Mouse (Mus musculus): ENCODE results near the gene Hectd4. TPM values are rescaled to one million over a fixed set of nuclear protein-coding genes. Genes with fewer than 3 reads are reported as not detected.

The Hectd4 gene
- polyA plus RNA-seq, 1 experiment from 2014 or later: 35.4 TPM

DNA sequence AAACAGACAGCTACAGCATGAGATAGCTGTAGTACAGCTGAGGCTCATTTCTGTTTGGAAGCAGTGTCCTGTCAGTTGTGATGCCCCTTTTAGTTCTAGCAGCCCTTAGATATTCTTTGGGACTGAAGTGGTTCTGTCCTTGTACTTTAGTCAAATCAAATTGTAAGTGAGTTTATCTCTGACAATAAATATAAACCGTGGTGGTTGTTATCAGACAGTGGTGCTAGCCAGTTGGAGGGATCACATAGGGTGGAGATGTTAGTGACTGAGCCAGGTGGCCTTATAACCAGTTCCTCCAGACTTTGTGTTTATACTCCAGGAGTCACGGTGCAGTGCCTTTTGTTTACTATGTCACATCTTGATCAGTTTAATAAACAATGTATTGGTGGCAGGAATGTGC is 13.7 kb downstream of the Hectd4 start:
- Histone ChIP-seq H3K27me3 (ENCODE audit: control insufficient read depth, insufficient read depth, low read length) (no peaks in the 10 kb centered on the region), H3K9ac (replicated peaks; ENCODE audit: low read length) (no peak overlapping the region), H3K4me3 (replicated peaks; ENCODE audit: low read depth, low read length) (no peak overlapping the region), H3K36me3 (ENCODE audit: control insufficient read depth, insufficient read depth, low read length) (no peaks in the 10 kb centered on the region), H3K4me1 (ENCODE audit: control insufficient read depth, insufficient read depth, low read length) (no peaks in the 10 kb centered on the region), H3K9me3 (ENCODE audit: control insufficient read depth, low read length) (no peaks in the 10 kb centered on the region), H3K4me2 (ENCODE audit: low read length) (no peak overlapping the region), H3K27ac (replicated peaks; ENCODE audit: low read depth, low read length) (no peak overlapping the region)
- no peak for ATAC-seq (ENCODE audit: low FRiP score, low TSS enrichment)
- WGBS: 87% methylated on average over 2 of the region's 2 CpGs
- no peak for DNase-seq

DNA sequence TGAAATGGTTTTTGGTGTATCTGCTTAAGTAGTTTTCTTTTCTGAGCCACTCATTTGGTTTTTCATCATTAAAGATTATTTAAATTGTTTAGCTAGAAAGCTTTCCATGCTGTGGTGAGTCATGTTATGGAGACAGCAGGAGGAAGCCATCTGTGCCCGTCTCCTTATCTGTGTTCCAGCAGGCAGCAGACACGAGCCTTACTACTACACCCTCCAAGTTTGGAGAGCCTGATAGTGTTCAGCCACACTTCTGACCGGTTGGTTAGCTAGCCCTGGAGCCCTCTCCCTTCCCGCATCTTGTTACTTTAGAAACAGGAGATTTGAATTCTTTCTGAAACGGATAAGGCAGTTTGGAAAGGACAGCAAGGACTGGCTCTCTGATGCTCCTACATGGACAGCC is 16.2 kb downstream of the Hectd4 start:
- Histone ChIP-seq H3K4me3 (replicated peaks; ENCODE audit: low read depth, low read length) (no peak overlapping the region), H3K9ac (replicated peaks; ENCODE audit: low read length) (no peak overlapping the region), H3K36me3 (ENCODE audit: control insufficient read depth, insufficient read depth, low read length) (no peaks in the 10 kb centered on the region), H3K4me1 (ENCODE audit: control insufficient read depth, insufficient read depth, low read length) (no peaks in the 10 kb centered on the region), H3K4me2 (ENCODE audit: low read length) (no peak overlapping the region), H3K27ac (replicated peaks; ENCODE audit: low read depth, low read length) (no peak overlapping the region), H3K27me3 (ENCODE audit: control insufficient read depth, insufficient read depth, low read length) (no peaks in the 10 kb centered on the region), H3K9me3 (ENCODE audit: control insufficient read depth, low read length) (no peaks in the 10 kb centered on the region)
- WGBS: 86% methylated on average over 5 of the region's 5 CpGs
- no peak for DNase-seq
- ATAC-seq (ENCODE audit: low FRiP score, low TSS enrichment): no peak

DNA sequence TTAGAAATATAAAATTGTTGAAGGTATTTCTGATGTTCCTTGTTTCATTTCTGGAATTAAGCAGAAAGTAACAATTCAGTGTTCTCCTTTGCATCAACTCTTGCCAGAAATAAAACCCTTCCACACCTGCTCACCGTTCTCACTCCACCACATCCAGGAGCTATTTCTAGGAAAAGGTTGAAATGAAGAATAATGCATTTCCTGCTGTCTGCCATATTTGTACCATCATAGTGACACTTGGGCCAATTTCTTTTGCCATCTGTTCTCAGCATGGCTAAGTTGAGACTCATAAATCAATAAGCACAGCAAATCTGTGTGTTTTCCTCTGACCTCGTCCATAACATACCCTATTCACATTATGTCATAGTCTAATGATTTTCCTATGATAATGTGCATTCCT is 18.2 kb downstream of the Hectd4 start:
- no peak overlapping the region for H3K4me2 ChIP-seq (ENCODE audit: low read length)
- H3K27me3 ChIP-seq (ENCODE audit: control insufficient read depth, insufficient read depth, low read length): no peaks in the 10 kb centered on the region
- H3K9me3 ChIP-seq (ENCODE audit: control insufficient read depth, low read length): no peaks in the 10 kb centered on the region
- no peak overlapping the region for H3K27ac ChIP-seq (replicated peaks; ENCODE audit: low read depth, low read length)
- no peaks in the 10 kb centered on the region for H3K36me3 ChIP-seq (ENCODE audit: control insufficient read depth, insufficient read depth, low read length)
- WGBS: 88% methylated on average over 2 of the region's 2 CpGs
- no peaks in the 10 kb centered on the region for H3K4me1 ChIP-seq (ENCODE audit: control insufficient read depth, insufficient read depth, low read length)
- ATAC-seq (ENCODE audit: low FRiP score, low TSS enrichment) (no peak), DNase-seq (no peak)
- H3K9ac ChIP-seq (replicated peaks; ENCODE audit: low read length): no peak overlapping the region
- no peak overlapping the region for H3K4me3 ChIP-seq (replicated peaks; ENCODE audit: low read depth, low read length)

- no peak overlapping the region for H3K9ac ChIP-seq (replicated peaks; ENCODE audit: low read length)
- H3K27me3 ChIP-seq (ENCODE audit: control insufficient read depth, insufficient read depth, low read length): no peaks in the 10 kb centered on the region
- no peaks in the 10 kb centered on the region for H3K36me3 ChIP-seq (ENCODE audit: control insufficient read depth, insufficient read depth, low read length)
- WGBS: 78% methylated on average over 5 of the region's 5 CpGs
- H3K4me2 ChIP-seq (ENCODE audit: low read length): no peak overlapping the region
- no peaks in the 10 kb centered on the region for H3K4me1 ChIP-seq (ENCODE audit: control insufficient read depth, insufficient read depth, low read length)
- no peaks in the 10 kb centered on the region for H3K9me3 ChIP-seq (ENCODE audit: control insufficient read depth, low read length)
- no peak overlapping the region for H3K27ac ChIP-seq (replicated peaks; ENCODE audit: low read depth, low read length)
- no peak for DNase-seq
- H3K4me3 ChIP-seq (replicated peaks; ENCODE audit: low read depth, low read length): no peak overlapping the region
- ATAC-seq (ENCODE audit: low FRiP score, low TSS enrichment): no peak
Observed at GRCm38 (mm10) chr5:121239846-121240245, 19.8 kb downstream of the Hectd4 start.

DNA sequence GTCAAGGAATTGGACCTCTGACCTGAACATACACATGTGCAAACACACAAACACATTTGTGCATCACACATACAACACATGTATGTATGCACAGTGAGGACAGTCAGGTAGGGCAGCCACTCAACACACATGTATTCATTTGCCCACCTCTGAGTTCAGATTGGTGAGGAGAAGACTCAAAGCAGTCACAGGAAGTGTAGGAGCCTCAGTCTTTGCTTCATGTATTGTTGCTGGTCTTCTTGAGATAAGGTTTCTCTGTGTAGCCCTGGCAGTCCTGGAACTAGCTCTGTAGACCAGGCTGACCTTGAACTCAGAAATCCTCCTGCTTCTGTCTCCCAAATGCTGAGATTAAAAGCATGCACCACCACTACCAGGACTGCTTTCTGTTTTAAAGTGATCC is 21.2 kb downstream of the Hectd4 start:
- Histone ChIP-seq H3K9ac (replicated peaks; ENCODE audit: low read length) (no peak overlapping the region), H3K36me3 (ENCODE audit: control insufficient read depth, insufficient read depth, low read length) (no peaks in the 10 kb centered on the region), H3K27ac (replicated peaks; ENCODE audit: low read depth, low read length) (no peak overlapping the region), H3K4me1 (ENCODE audit: control insufficient read depth, insufficient read depth, low read length) (no peaks in the 10 kb centered on the region), H3K27me3 (ENCODE audit: control insufficient read depth, insufficient read depth, low read length) (no peaks in the 10 kb centered on the region), H3K9me3 (ENCODE audit: control insufficient read depth, low read length) (no peaks in the 10 kb centered on the region), H3K4me3 (replicated peaks; ENCODE audit: low read depth, low read length) (no peak overlapping the region), H3K4me2 (ENCODE audit: low read length) (no peak overlapping the region)
- DNase-seq: no peak
- ATAC-seq (ENCODE audit: low FRiP score, low TSS enrichment): no peak

DNA sequence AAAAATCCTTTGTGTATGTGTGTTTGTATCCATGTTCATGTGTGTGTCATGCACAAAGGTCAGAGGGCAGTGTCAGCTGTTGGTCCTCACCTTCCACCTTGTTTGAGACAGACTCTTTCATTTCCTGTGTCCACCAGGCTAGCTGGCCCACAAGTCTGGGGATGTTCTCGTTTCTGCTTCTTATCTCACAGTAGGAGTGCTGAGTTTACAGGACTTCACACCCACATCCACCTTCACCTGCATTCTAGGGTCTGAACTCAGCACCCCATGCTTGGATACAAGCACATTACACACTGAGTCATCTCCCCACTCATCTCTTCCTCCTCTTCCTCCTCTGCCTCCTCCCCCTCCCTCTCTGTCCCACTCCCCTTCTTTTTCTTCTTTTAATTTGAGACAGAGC is 22.2 kb downstream of the Hectd4 start:
- no peak overlapping the region for H3K4me3 ChIP-seq (replicated peaks; ENCODE audit: low read depth, low read length)
- H3K9me3 ChIP-seq (ENCODE audit: control insufficient read depth, low read length): no peaks in the 10 kb centered on the region
- 62% methylated on average over 1 of the region's 1 CpGs for WGBS
- no peak overlapping the region for H3K4me2 ChIP-seq (ENCODE audit: low read length)
- no peak overlapping the region for H3K9ac ChIP-seq (replicated peaks; ENCODE audit: low read length)
- DNase-seq (no peak), ATAC-seq (ENCODE audit: low FRiP score, low TSS enrichment) (no peak)
- H3K27me3 ChIP-seq (ENCODE audit: control insufficient read depth, insufficient read depth, low read length): no peaks in the 10 kb centered on the region
- H3K36me3 ChIP-seq (ENCODE audit: control insufficient read depth, insufficient read depth, low read length): no peaks in the 10 kb centered on the region
- H3K27ac ChIP-seq (replicated peaks; ENCODE audit: low read depth, low read length): no peak overlapping the region
- H3K4me1 ChIP-seq (ENCODE audit: control insufficient read depth, insufficient read depth, low read length): no peaks in the 10 kb centered on the region

DNA sequence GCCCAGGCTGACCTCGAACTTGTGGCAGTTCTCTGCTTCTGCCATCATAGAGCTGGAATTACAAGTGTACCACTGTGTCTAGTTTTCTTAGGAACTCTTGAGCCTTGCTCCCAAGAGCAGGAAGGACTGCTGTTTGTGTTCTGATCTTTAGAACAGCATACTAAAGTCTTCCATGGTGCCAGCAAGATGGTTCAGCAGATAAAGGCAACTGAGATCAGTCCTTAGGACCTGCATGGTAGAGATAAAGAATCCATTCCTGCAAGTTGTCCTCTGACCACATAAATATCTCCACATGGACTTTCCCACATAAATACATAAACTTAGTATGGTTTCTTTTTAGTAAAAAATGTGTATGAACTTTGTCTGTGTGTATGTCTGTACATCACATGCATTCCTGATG is 22.7 kb downstream of the Hectd4 start:
- Histone ChIP-seq H3K9me3 (ENCODE audit: control insufficient read depth, low read length) (no peaks in the 10 kb centered on the region), H3K27me3 (ENCODE audit: control insufficient read depth, insufficient read depth, low read length) (no peaks in the 10 kb centered on the region), H3K36me3 (ENCODE audit: control insufficient read depth, insufficient read depth, low read length) (no peaks in the 10 kb centered on the region), H3K9ac (replicated peaks; ENCODE audit: low read length) (no peak overlapping the region), H3K4me1 (ENCODE audit: control insufficient read depth, insufficient read depth, low read length) (no peaks in the 10 kb centered on the region), H3K27ac (replicated peaks; ENCODE audit: low read depth, low read length) (no peak overlapping the region), H3K4me2 (ENCODE audit: low read length) (no peak overlapping the region), H3K4me3 (replicated peaks; ENCODE audit: low read depth, low read length) (no peak overlapping the region)
- ATAC-seq (ENCODE audit: low FRiP score, low TSS enrichment): no peak
- 92% methylated on average over 1 of the region's 1 CpGs for WGBS
- no peak for DNase-seq

- Histone ChIP-seq H3K9me3 (ENCODE audit: control insufficient read depth, low read length) (no peaks in the 10 kb centered on the region), H3K4me3 (replicated peaks; ENCODE audit: low read depth, low read length) (no peak overlapping the region), H3K27ac (replicated peaks; ENCODE audit: low read depth, low read length) (no peak overlapping the region), H3K9ac (replicated peaks; ENCODE audit: low read length) (no peak overlapping the region), H3K36me3 (ENCODE audit: control insufficient read depth, insufficient read depth, low read length) (no peaks in the 10 kb centered on the region), H3K4me2 (ENCODE audit: low read length) (no peak overlapping the region), H3K4me1 (ENCODE audit: control insufficient read depth, insufficient read depth, low read length) (no peaks in the 10 kb centered on the region), H3K27me3 (ENCODE audit: control insufficient read depth, insufficient read depth, low read length) (no peaks in the 10 kb centered on the region)
- ATAC-seq (ENCODE audit: low FRiP score, low TSS enrichment): no peak
- DNase-seq: no peak
- WGBS: 92% methylated on average over 1 of the region's 1 CpGs
Observed at GRCm38 (mm10) chr5:121243676-121244364, 23.8 kb downstream of the Hectd4 start.

DNA sequence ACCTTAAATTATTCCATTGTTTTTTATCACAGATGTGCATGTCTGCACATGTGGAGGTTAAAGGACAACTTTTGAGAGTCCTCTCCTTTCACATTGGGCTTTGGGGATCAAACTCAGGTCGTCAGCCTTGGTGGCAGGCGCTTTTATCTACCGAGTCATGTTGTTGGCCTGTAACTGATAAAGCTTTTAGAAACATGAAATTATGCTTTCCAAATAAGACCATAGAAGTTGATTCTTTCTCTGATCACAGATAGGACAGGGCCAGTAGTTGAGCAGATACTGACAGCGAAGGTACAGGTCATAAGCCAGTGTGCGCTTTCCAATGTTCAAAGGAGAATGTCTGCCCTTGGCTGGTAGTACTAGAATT is 24.3 kb downstream of the Hectd4 start:
- ATAC-seq (ENCODE audit: low FRiP score, low TSS enrichment): no peak
- Histone ChIP-seq H3K4me2 (ENCODE audit: low read length) (no peak overlapping the region), H3K4me1 (ENCODE audit: control insufficient read depth, insufficient read depth, low read length) (no peaks in the 10 kb centered on the region), H3K9me3 (ENCODE audit: control insufficient read depth, low read length) (no peaks in the 10 kb centered on the region), H3K36me3 (ENCODE audit: control insufficient read depth, insufficient read depth, low read length) (no peaks in the 10 kb centered on the region), H3K27me3 (ENCODE audit: control insufficient read depth, insufficient read depth, low read length) (no peaks in the 10 kb centered on the region), H3K9ac (replicated peaks; ENCODE audit: low read length) (no peak overlapping the region), H3K4me3 (replicated peaks; ENCODE audit: low read depth, low read length) (no peak overlapping the region), H3K27ac (replicated peaks; ENCODE audit: low read depth, low read length) (no peak overlapping the region)
- DNase-seq: no peak
- 93% methylated on average over 5 of the region's 5 CpGs for WGBS
